Mouse (Mus musculus) thymus, adult 2 months (tissue): ENCODE results near the gene Bbof1.

Experiments used
- CTCF ChIP-seq: fragments of 200-500 bp; IDR thresholded peaks from 2 replicates; pipeline ENCODE4 v1.5.1; 2012; ENCODE audit warnings: mild to moderate bottlenecking, control low read depth, low read length, moderate library complexity, borderline replicate concordance; ENCODE audit not compliant: control insufficient read depth, poor library complexity, insufficient read depth; ENCODE audit errors: extremely low read depth
- POLR2A ChIP-seq: fragments of 200-500 bp; IDR thresholded peaks from 2 replicates; pipeline ENCODE4 v1.6.1; 2012; ENCODE audit warnings: mild to moderate bottlenecking, low read length, control low read depth, moderate library complexity; ENCODE audit not compliant: control insufficient read depth, poor library complexity, insufficient read depth; ENCODE audit errors: extremely low read depth

DNA sequence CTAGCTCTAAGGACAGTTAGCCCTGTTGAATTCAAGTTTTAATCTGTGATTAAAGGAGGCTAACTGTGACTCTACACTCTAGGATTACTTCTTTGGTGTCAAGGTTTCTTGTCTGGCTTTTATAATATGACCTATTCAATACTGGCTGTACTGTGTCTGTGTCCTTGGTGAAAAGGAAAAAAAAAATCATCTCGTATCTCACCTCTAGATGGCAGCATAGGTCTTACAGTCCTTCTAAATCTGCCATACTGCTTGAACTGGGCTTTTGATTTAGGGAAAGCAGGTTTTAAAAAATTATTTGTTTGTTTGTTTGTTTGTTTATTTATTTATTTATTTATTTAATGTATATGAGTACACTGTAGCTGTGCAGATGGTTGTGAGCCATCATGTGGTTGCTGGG lies 59.8 kb downstream of the Bbof1 start:
- TF ChIP-seq POLR2A (no peak), CTCF (no peak)
